Mouse (Mus musculus) heart, postnatal 0 days (tissue): Measurements from ENCODE around the gene Eif2ak4.

Experiments used
- CTCF ChIP-seq: IDR thresholded peaks from 2 replicates; pipeline ENCODE4 v1.5.1; 2016; ENCODE audit warnings: antibody characterized with exemption, control low read depth, low read depth
- EP300 ChIP-seq: IDR thresholded peaks from 2 replicates; pipeline ENCODE4 v1.6.1; 2016; ENCODE audit warnings: antibody characterized with exemption, low read depth

DNA sequence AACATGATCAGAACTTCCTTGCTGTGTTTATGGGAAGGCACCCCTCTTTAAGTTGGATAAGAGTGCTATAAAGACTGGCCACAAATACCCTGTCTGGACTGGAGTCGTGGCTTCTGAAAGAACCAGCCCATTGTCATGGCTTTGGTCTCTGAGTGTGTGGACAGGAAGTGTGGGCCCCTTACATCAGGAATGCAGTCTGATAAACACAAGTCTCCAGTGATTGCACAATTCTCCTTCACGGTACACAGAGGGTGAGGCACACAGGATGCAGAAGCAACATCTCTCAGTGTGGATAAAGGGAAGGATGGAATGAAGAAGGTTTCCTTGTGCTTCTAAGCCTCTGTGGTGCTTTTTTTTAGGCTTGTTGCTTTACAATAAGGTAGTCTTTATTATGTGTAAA lies 133.8 kb downstream of the Eif2ak4 start:
- no peak for TF ChIP-seq EP300
- TF ChIP-seq CTCF, result no peak
